Mouse (Mus musculus) adrenal gland, postnatal 10 days (tissue): Measurements from ENCODE around the gene Ppp6r3. TPM values are rescaled to one million over a fixed set of nuclear protein-coding genes. Genes with fewer than 3 reads are reported as not detected.

Experiments
- DNase-seq: peaks from one replicate; pipeline ENCODE4 v3.0.0; 2021; ENCODE audit warnings: mixed read lengths
- total RNA-seq, 2 experiments: library from RNA; stranded (reverse); gene quantifications; 2 replicates each; pipeline ENCODE4 v1.2.3; 2021

Ppp6r3 gene
- total RNA-seq, 2 experiments from 2014 or later, result 87.1 to 99.7 TPM

DNA sequence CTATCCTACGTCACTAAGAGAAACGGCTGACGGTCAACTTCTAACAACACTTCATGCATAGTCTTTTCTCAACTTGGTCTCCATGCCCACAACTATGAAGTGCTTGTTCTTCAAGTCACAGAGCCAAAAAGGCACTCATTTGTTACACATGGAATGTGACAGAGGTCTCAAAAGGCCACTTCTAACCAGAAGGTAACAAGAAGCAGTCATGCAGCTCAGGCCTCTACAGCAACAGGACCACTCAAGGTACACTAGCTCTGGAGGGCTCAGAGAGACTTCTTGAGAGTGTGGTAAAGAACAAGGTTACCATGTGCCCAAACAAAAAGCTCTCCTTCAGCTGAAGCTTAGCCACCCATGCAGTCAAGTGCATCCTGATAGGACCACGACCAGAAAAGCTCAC lies 46.9 kb downstream of the Ppp6r3 start:
- no peak for DNase-seq

GRCm38 (mm10) chr19:3527531-3527930 lies 48.0 kb downstream of the Ppp6r3 start:
- no peak for DNase-seq

- no peak for DNase-seq
Measured at GRCm38 (mm10) chr19:3519471-3520169, 55.9 kb downstream of the Ppp6r3 start.

DNA sequence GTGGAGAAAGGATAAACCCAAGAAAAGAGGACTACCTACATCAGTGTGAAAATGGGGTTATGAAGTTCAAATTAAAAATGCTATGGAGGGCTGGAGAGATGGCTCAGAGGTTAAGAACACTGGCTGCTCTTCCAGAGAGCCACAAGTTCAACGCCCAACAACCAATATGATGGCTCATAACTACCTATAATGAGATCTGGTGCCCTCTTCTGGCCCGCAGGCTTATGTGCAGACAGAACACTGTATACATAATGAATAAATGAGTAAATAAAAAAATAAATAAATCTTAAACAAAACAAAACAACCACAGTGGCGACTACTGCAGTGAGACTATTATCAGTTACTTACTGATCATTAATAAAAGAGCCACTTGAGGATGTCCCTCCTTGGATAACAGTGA lies 78.3 kb downstream of the Ppp6r3 start:
- no peak for DNase-seq

- no peak for DNase-seq
Measured at GRCm38 (mm10) chr19:3489826-3490225, 85.7 kb downstream of the Ppp6r3 start.

GRCm38 (mm10) chr19:3482831-3483230 lies 92.7 kb downstream of the Ppp6r3 start:
- no peak for DNase-seq

- no peak for DNase-seq
Measured at GRCm38 (mm10) chr19:3480101-3480500, 95.4 kb downstream of the Ppp6r3 start.

DNA sequence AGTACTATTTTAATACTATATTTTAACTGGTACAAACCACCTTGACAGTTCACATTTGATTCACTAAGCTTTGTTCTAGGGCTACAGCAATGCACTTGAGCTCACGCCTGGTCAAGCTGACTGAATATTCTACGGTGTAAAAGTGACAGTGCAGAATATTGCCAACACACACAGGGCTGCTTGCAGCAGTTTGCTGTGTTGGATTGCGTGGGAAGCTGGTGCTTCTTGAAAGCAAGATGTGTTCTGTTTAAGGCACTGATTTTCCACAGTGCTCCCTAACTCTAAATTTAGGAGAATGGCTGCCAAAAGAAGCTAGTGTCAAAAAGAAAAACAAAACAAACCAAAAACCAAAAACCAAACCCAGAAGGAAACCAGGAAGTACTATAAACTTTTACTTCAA lies 98.6 kb downstream of the Ppp6r3 start:
- no peak for DNase-seq

DNA sequence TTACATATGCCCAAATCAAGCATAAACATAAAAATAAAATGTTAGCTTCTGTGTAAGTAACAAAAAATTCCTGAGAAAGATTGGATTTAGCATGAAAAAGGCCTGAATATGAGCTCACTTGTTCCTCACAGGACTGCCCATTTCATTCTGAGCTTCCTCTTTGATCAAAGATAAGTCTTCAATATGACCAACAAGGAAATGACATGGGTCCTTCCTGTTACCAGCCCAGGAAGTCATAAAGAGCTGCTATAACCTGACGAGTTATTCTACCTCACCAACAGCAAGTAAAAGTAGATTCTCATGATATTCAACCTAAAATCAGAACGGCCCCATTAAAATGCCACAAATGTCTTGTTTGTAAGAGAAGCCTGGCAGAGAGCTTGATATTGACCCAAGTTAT lies 104.3 kb downstream of the Ppp6r3 start:
- DNase-seq, result no peak

DNA sequence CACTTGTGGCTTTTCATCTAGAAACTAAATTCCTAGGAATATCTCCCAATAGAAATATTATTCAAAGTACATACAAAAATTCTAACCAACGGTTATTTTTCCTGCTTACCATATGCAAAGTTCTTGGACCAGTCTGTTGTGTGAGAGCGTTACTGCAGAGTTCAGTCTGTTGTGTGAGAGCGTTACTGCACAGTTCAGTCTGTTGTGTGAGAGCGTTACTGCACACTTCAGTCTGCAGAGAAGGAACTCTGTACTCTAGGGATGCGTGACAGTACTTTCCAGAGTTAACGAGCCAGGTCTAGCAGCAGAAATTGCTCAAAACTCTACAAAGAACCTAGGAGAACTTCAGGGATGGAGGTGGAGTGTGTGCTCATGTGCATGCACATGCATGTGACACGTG lies 108.0 kb downstream of the Ppp6r3 start:
- DNase-seq, result no peak

DNA sequence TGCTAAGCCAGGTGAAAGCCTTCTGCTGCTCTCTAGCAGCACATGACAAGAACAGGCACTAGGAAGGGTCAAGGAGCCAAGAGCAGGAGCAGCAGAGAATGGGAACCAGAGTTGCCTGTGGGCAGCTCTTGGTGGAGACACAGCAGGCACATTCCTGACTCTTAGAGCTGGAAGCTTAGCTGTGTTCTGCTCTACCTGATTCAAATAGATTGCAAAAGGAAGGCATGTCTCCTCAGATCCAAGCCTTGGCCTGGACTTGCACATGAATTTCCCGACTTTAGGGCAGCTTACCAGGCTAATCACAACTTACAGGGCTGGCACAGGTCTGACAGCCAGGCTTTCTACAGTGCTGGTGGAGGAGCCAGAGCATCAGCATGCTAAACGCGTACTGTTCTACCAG lies 115.6 kb downstream of the Ppp6r3 start:
- no peak for DNase-seq

- peak; percentile 74 for DNase-seq
Measured at GRCm38 (mm10) chr19:3458331-3459099, 117.0 kb downstream of the Ppp6r3 start.

GRCm38 (mm10) chr19:3457700-3458099 lies 117.8 kb downstream of the Ppp6r3 start:
- no peak for DNase-seq

DNA sequence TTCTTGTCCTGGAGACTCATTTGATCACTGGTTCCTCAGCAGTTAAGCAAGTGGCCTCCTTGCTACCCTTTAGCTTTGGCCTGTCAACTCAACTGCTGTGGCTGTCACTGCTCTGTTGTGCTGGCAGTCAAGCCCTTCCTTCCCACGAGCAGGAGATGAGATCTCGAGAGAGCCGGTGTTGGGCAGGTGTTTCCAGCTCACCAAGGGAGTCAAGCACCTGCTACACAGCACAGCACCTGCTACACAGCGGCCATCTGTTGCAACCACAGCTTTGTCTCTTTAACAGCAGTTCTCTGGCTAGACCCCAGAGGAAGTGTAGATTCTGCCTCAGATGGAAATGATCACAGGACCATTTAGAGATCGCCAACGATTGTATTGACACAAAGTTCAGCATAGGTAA lies 123.9 kb downstream of the Ppp6r3 start:
- DNase-seq, result no peak

DNA sequence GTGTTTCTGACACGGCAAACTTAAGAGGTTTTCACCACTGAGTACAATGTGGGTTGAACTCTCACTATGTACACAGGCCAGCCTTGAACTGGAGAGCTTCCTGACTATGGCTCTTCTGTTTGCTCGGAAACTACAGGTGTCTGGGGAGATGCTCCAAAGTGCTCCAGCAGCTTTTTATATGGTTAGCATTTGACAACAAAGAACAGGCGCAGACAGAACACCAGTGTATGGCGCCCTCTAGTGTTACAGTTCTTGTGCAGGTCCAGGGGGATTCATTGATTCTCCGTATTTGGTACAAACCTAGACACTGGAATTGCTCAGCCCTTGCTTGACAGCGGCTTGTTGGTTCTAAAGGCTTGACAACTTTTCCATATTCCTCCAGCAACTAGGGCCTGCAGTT lies 124.4 kb downstream of the Ppp6r3 start:
- DNase-seq, result peak; percentile 75

GRCm38 (mm10) chr19:3450714-3451113 lies 124.8 kb downstream of the Ppp6r3 start:
- no peak for DNase-seq

DNA sequence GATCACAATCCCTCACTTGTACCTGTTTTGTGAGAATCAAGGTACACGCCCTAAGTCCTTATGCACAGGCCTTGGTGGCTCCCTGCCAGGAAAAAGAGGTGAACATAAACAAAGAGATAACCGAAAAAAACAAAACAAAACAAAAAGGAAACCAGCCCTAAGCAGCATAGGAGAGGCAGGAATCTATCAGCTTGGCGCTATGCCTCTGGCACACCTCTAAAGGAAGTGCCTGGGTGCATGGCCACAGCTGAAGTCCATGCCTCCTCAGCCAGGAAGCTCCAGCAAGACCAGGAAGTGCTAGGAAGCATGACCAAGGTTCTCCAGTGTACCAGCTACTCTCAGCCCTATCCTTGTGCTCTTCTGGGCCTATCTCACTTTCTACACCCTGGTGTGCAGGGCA lies 126.3 kb downstream of the Ppp6r3 start:
- no peak for DNase-seq

- no peak for DNase-seq
Measured at GRCm38 (mm10) chr19:3447348-3447747, 128.2 kb downstream of the Ppp6r3 start.

GRCm38 (mm10) chr19:3441092-3441491 lies 134.5 kb downstream of the Ppp6r3 start:
- no peak for DNase-seq

DNA sequence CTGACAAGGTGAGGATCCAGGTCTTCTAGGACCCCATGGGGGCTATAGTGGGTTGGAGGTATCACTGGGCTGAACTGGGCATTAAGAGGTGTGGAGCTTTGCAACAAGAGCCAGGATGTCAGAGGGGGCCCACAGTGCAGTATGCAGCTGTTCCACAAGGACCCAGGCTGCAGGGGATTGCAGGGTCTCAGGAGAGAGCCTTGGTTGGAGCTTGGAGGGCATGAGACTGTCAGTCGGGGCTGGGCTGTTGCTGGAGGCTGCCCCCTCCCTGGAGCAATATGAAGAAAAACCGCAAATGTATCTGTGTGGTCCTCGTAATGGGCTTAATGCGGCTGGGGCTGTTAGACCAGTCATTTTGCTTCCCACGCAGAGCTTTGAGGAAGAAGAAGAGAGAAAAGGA lies 134.9 kb downstream of the Ppp6r3 start:
- DNase-seq, result no peak

DNA sequence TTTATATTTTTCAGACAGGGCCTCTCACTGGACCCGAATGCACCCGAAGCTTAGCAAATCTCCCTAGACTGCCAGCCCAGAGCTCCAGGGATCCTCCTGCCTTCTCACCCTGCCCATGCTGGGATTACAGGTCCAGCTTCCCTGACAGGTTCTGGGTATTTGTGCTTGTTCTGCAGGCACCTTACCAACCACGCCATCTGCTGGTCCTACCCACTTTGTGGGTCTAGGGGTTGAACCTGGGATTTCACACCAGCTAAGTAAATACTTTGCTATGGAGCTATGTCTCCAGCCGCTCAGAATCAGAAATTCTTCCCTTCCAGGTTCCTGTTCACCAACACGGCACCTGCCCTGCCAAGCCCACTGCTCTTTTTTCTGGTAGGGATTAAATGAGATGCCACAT lies 137.6 kb downstream of the Ppp6r3 start:
- no peak for DNase-seq

DNA sequence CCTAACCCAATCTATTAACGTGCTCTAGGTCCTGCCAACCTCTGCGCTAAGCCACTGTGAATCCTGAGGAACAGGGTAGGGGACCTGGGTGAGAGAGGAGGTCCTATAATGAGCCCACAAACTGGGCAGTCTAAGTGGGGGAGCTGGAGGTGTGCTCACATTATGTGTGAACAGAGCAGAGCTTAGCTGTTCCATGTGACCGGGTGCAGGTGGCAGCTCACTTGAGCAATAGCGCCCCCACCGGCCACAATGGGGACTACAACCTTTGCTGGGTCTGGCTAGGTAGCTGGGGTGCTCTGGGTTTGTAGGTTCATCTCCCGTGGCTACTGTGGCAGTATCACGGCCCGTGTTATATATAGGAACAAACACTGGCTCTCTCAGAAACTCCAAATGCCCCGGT lies 138.7 kb downstream of the Ppp6r3 start:
- peak; percentile 59 for DNase-seq

DNA sequence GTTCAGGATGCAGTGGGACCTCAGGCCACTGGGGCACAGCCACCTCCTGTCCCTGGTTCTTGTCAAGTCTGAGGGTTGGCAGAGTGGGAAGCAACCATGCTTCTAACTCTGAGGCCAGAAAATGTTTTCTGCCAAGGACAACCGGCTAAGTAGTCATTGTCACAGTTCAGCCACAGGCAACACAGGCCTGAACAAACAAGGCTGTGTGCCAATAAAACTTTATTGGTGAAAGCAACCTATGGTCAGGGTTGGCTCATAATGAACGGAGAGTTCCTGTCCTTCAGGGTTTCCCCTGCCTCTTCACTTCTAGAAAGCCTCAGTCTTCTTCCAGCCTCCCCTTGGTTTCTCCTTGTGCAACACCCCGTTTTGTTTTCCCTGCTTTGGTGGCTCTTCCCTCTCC lies 139.7 kb downstream of the Ppp6r3 start:
- DNase-seq, result no peak

DNA sequence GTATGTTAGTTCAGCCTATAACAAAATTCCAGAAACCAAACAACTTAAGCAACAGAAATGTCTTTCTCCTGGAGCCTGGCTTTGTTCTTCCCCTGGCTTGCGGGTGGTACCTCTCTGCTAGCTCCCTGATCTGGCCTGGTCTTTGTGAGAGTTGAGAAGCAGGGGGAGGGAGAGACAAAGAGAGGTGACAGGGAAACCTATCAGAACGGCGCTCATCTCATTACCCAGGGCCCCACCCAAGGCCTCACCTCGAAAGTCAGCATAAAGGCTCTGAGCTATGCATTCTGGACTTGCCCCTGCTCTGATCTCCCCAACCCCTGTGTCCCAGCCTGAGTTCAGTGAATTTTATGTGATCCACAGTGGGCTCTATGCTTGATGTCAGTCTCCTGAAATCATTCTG lies 140.9 kb downstream of the Ppp6r3 start:
- DNase-seq, result no peak
